Mouse (Mus musculus): ENCODE measurements around the gene Olfr154. TPM values are rescaled to one million over a fixed set of nuclear protein-coding genes. Genes with fewer than 3 reads are reported as not detected.

The Olfr154 gene
- not detected in 2 replicates for polyA plus RNA-seq (2012; rRNA removed)

GRCm38 (mm10) chr2:85664355-85664754 is at the start of gene Olfr154:
TSS of gene Olfr154 (minus strand) at chr2:85664455.

GRCm38 (mm10) chr2:85689131-85689530 is 24.9 kb upstream of the Olfr154 start, which contains the start of gene Olfr1008:
TSS of gene Olfr1008 (plus strand) at chr2:85689431.

GRCm38 (mm10) chr2:85678667-85679066 is 14.4 kb upstream of the Olfr154 start, which contains the start of gene Olfr1006:
TSS of gene Olfr1006 (minus strand) at chr2:85678767.

GRCm38 (mm10) chr2:85650604-85651003 is 13.7 kb downstream of the Olfr154 start, which contains the start of gene Olfr1002:
TSS of gene Olfr1002 (minus strand) at chr2:85650704.

Other genes with a start within 250 kb of the Olfr154 start
- gene Olfr993, start 249.6 kb downstream of the Olfr154 start, polyA plus RNA-seq (2012; rRNA removed), result not detected in 2 replicates
- gene Olfr994, start 228.0 kb downstream of the Olfr154 start, polyA plus RNA-seq (2012; rRNA removed), result not detected in 2 replicates
- gene Olfr995, start 220.8 kb downstream of the Olfr154 start, polyA plus RNA-seq (2012; rRNA removed), result not detected in 2 replicates
- not detected in 2 replicates for gene 4833423E24Rik, start 145.4 kb downstream of the Olfr154 start, polyA plus RNA-seq (2012; rRNA removed)
- gene Olfr996, start 85.2 kb downstream of the Olfr154 start, polyA plus RNA-seq (2012; rRNA removed), result not detected in 2 replicates
- not detected in 2 replicates for gene Olfr998, start 75.5 kb downstream of the Olfr154 start, polyA plus RNA-seq (2012; rRNA removed)
- not detected in 2 replicates for gene Olfr1000, start 52.6 kb downstream of the Olfr154 start, polyA plus RNA-seq (2012; rRNA removed)
- not detected in 2 replicates for gene Olfr1002, start 13.8 kb downstream of the Olfr154 start, polyA plus RNA-seq (2012; rRNA removed)
- not detected in 2 replicates for gene Olfr1006, start 14.3 kb upstream of the Olfr154 start, polyA plus RNA-seq (2012; rRNA removed)
- not detected in 2 replicates for gene Olfr1008, start 25.0 kb upstream of the Olfr154 start, polyA plus RNA-seq (2012; rRNA removed)
- gene Olfr1009, start 51.0 kb upstream of the Olfr154 start, polyA plus RNA-seq (2012; rRNA removed), result not detected in 2 replicates
- not detected in 2 replicates for gene Olfr1012, start 98.3 kb upstream of the Olfr154 start, polyA plus RNA-seq (2012; rRNA removed)
- gene Olfr1013, start 102.6 kb upstream of the Olfr154 start, polyA plus RNA-seq (2012; rRNA removed), result not detected in 2 replicates
- not detected in 2 replicates for gene Olfr1014, start 108.3 kb upstream of the Olfr154 start, polyA plus RNA-seq (2012; rRNA removed)
- gene Olfr1015, start 117.6 kb upstream of the Olfr154 start, polyA plus RNA-seq (2012; rRNA removed), result not detected in 2 replicates
- gene Olfr1016, start 138.1 kb upstream of the Olfr154 start, polyA plus RNA-seq (2012; rRNA removed), result not detected in 2 replicates
- not detected in 2 replicates for gene Olfr1018, start 154.0 kb upstream of the Olfr154 start, polyA plus RNA-seq (2012; rRNA removed)
- gene Olfr1019, start 181.0 kb upstream of the Olfr154 start, polyA plus RNA-seq (2012; rRNA removed), result not detected in 2 replicates
- gene Olfr1020, start 182.6 kb upstream of the Olfr154 start, polyA plus RNA-seq (2012; rRNA removed), result not detected in 2 replicates
- gene Olfr1022, start 204.1 kb upstream of the Olfr154 start, polyA plus RNA-seq (2012; rRNA removed), result not detected in 2 replicates
- not detected in 2 replicates for gene Olfr1023, start 221.2 kb upstream of the Olfr154 start, polyA plus RNA-seq (2012; rRNA removed)
- gene Olfr1024, start 240.6 kb upstream of the Olfr154 start, polyA plus RNA-seq (2012; rRNA removed), result not detected in 2 replicates

Data from liver, embryonic 14 days (tissue).